Mouse (Mus musculus): Measurements from ENCODE around the gene Fank1. TPM values are rescaled to one million over a fixed set of nuclear protein-coding genes. Genes with fewer than 3 reads are reported as not detected.

The Fank1 gene
- polyA plus RNA-seq, 1 experiment from 2014 or later, result 2.8 TPM

GRCm38 (mm10) chr7:133748753-133749152, 27.9 kb upstream of the Fank1 start:
- ATAC-seq (ENCODE audit: low FRiP score), result no peak
- 79% methylated on average over 14 of the region's 14 CpGs for WGBS
- no peak overlapping the region for H3K4me2 ChIP-seq
- H3K4me1 ChIP-seq, result peaks cover 7% of the 10 kb centered on the region; the same call in 1 of the 2 replicates
- H3K27me3 ChIP-seq (replicated peaks), result no peaks in the 10 kb centered on the region
- H3K4me3 ChIP-seq (replicated peaks), result no peak overlapping the region
- no peaks in the 10 kb centered on the region for H3K9me3 ChIP-seq (replicated peaks)
- H3K27ac ChIP-seq (replicated peaks), result no peak overlapping the region
- peaks cover 10% of the 10 kb centered on the region for H3K36me3 ChIP-seq
- H3K9ac ChIP-seq (replicated peaks), result no peak overlapping the region

GRCm38 (mm10) chr7:133750666-133751065, 26.0 kb upstream of the Fank1 start:
- Histone ChIP-seq H3K4me2 (no peak overlapping the region), H3K27me3 (replicated peaks) (no peaks in the 10 kb centered on the region), H3K9me3 (replicated peaks) (no peaks in the 10 kb centered on the region), H3K36me3 (peaks cover 10% of the 10 kb centered on the region), H3K9ac (replicated peaks) (no peak overlapping the region), H3K4me1 (peaks cover 7% of the 10 kb centered on the region; the same call in 1 of the 2 replicates), H3K4me3 (replicated peaks) (no peak overlapping the region), H3K27ac (replicated peaks) (no peak overlapping the region)
- ATAC-seq (ENCODE audit: low FRiP score), result no peak
- 65% methylated on average over 5 of the region's 5 CpGs for WGBS

- WGBS, result 89% methylated on average over 5 of the region's 5 CpGs
- Histone ChIP-seq H3K4me2 (no peak overlapping the region), H3K27ac (replicated peaks) (no peak overlapping the region), H3K4me1 (peaks cover 7% of the 10 kb centered on the region; the same call in 1 of the 2 replicates), H3K27me3 (replicated peaks) (no peaks in the 10 kb centered on the region), H3K9ac (replicated peaks) (no peak overlapping the region), H3K4me3 (replicated peaks) (no peak overlapping the region), H3K36me3 (peaks cover 10% of the 10 kb centered on the region), H3K9me3 (replicated peaks) (no peaks in the 10 kb centered on the region)
- no peak for ATAC-seq (ENCODE audit: low FRiP score)
Measured at GRCm38 (mm10) chr7:133751163-133751562, 25.5 kb upstream of the Fank1 start.

GRCm38 (mm10) chr7:133757961-133758455, 18.7 kb upstream of the Fank1 start:
- Histone ChIP-seq H3K27ac (replicated peaks) (no peak overlapping the region), H3K4me1 (peaks cover 14% of the 10 kb centered on the region), H3K9me3 (replicated peaks) (no peaks in the 10 kb centered on the region), H3K9ac (replicated peaks) (no peak overlapping the region), H3K27me3 (replicated peaks) (no peaks in the 10 kb centered on the region), H3K4me2 (no peak overlapping the region), H3K4me3 (replicated peaks) (no peak overlapping the region), H3K36me3 (no peaks in the 10 kb centered on the region)
- WGBS, result 39% methylated on average over 5 of the region's 5 CpGs
- no peak for ATAC-seq (ENCODE audit: low FRiP score)

- Histone ChIP-seq H3K4me2 (no peak overlapping the region), H3K9me3 (replicated peaks) (no peaks in the 10 kb centered on the region), H3K27ac (replicated peaks) (no peak overlapping the region), H3K9ac (replicated peaks) (no peak overlapping the region), H3K4me1 (peaks cover 14% of the 10 kb centered on the region), H3K27me3 (replicated peaks) (no peaks in the 10 kb centered on the region), H3K36me3 (no peaks in the 10 kb centered on the region), H3K4me3 (replicated peaks) (no peak overlapping the region)
- ATAC-seq (ENCODE audit: low FRiP score), result no peak
- WGBS, result 95% methylated on average over 5 of the region's 5 CpGs
Measured at GRCm38 (mm10) chr7:133758716-133759115, 17.9 kb upstream of the Fank1 start.

GRCm38 (mm10) chr7:133759611-133760353, 16.9 kb upstream of the Fank1 start:
- ATAC-seq (ENCODE audit: low FRiP score), result peak; percentile 68; the same call in 1 of the 2 replicates
- Histone ChIP-seq H3K4me1 (peaks cover 17% of the 10 kb centered on the region), H3K4me2 (peak overlapping the region; percentile 42), H3K27ac (replicated peaks) (peak overlapping the region; percentile 42; the same call in 1 of the 2 replicates), H3K27me3 (replicated peaks) (no peaks in the 10 kb centered on the region), H3K36me3 (no peaks in the 10 kb centered on the region), H3K9me3 (replicated peaks) (no peaks in the 10 kb centered on the region), H3K4me3 (replicated peaks) (no peak overlapping the region), H3K9ac (replicated peaks) (no peak overlapping the region)
- 7% methylated on average over 27 of the region's 27 CpGs for WGBS

GRCm38 (mm10) chr7:133762696-133763095, 14.0 kb upstream of the Fank1 start:
- Histone ChIP-seq H3K4me1 (peaks cover 26% of the 10 kb centered on the region), H3K4me2 (no peak overlapping the region), H3K27ac (replicated peaks) (no peak overlapping the region), H3K4me3 (replicated peaks) (no peak overlapping the region), H3K9me3 (replicated peaks) (no peaks in the 10 kb centered on the region), H3K9ac (replicated peaks) (no peak overlapping the region), H3K27me3 (replicated peaks) (no peaks in the 10 kb centered on the region), H3K36me3 (no peaks in the 10 kb centered on the region)
- 87% methylated on average over 6 of the region's 6 CpGs for WGBS
- no peak for ATAC-seq (ENCODE audit: low FRiP score)

- WGBS, result 65% methylated on average over 2 of the region's 2 CpGs
Measured at GRCm38 (mm10) chr7:133764425-133764824, 12.2 kb upstream of the Fank1 start.

GRCm38 (mm10) chr7:133765240-133765848, 11.3 kb upstream of the Fank1 start:
- WGBS, result 61% methylated on average over 10 of the region's 10 CpGs
- Histone ChIP-seq H3K9me3 (replicated peaks) (no peaks in the 10 kb centered on the region), H3K36me3 (no peaks in the 10 kb centered on the region), H3K4me3 (replicated peaks) (no peak overlapping the region), H3K4me1 (peaks cover 21% of the 10 kb centered on the region), H3K9ac (replicated peaks) (no peak overlapping the region), H3K27ac (replicated peaks) (peak overlapping the region; percentile 75), H3K4me2 (no peak overlapping the region), H3K27me3 (replicated peaks) (no peaks in the 10 kb centered on the region)
- peak; percentile 28 for ATAC-seq (ENCODE audit: low FRiP score)

More at GRCm38 (mm10) chr7:133764425-133764824, 12.2 kb upstream of the Fank1 start:
- H3K27me3 ChIP-seq (replicated peaks), result no peaks in the 10 kb centered on the region
- H3K36me3 ChIP-seq, result no peaks in the 10 kb centered on the region
- H3K9me3 ChIP-seq (replicated peaks), result no peaks in the 10 kb centered on the region
- H3K4me3 ChIP-seq (replicated peaks), result no peak overlapping the region
- no peak overlapping the region for H3K9ac ChIP-seq (replicated peaks)
- peaks cover 30% of the 10 kb centered on the region for H3K4me1 ChIP-seq
- no peak overlapping the region for H3K4me2 ChIP-seq
- ATAC-seq (ENCODE audit: low FRiP score), result no peak
- H3K27ac ChIP-seq (replicated peaks), result peak overlapping the region; percentile 75; the same call in 1 of the 2 replicates

DNA sequence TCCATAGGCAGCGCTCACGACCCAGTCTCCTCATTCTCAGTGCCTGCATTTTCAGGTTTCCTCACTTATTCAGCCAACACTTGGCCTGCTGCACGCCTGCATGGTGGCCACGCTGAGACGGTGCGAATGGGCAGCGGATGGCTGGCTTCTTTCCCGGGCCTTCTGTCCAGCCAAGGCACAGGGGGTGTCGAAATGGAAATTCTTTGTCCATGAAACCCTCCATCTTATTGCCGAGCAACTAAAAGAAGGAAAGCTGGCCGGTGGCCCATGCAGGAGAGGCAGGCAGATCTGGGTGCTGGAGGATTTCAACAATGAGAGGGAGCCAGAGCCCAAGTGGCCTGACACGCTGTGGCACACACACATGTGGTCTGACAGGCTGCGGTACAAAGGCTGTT, 10.8 kb upstream of the Fank1 start:
- 55% methylated on average over 13 of the region's 13 CpGs for WGBS
- no peaks in the 10 kb centered on the region for H3K36me3 ChIP-seq
- H3K9me3 ChIP-seq (replicated peaks), result no peaks in the 10 kb centered on the region
- H3K27me3 ChIP-seq (replicated peaks), result no peaks in the 10 kb centered on the region
- no peak overlapping the region for H3K9ac ChIP-seq (replicated peaks)
- H3K4me2 ChIP-seq, result no peak overlapping the region
- peak overlapping the region; percentile 75 for H3K27ac ChIP-seq (replicated peaks)
- H3K4me1 ChIP-seq, result peaks cover 21% of the 10 kb centered on the region
- no peak overlapping the region for H3K4me3 ChIP-seq (replicated peaks)
- ATAC-seq (ENCODE audit: low FRiP score), result peak; percentile 68

DNA sequence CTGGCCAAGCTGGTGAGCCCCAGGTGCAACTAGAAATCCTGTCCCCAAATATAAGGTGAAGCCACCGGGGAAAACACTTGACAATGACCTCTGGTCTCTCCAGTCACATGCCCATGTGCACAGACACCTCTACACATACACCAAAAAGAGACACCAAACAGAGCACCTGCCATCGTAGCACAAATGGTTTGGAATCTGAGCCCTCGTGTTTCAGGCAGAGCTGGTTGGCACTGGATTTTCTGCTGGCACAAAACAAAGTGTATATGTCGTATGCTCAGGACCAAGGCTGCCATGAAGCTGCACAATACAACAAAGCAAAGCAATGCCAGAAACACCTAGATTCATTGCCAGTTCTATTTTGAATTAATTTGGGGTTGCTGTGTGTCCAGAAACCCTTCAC, 8.6 kb upstream of the Fank1 start:
- Histone ChIP-seq H3K9ac (replicated peaks) (no peak overlapping the region), H3K4me3 (replicated peaks) (no peak overlapping the region), H3K4me1 (peaks cover 21% of the 10 kb centered on the region), H3K27me3 (replicated peaks) (no peaks in the 10 kb centered on the region), H3K9me3 (replicated peaks) (no peaks in the 10 kb centered on the region), H3K4me2 (no peak overlapping the region), H3K36me3 (no peaks in the 10 kb centered on the region), H3K27ac (replicated peaks) (peak overlapping the region; percentile 18; the same call in 1 of the 2 replicates)
- no peak for ATAC-seq (ENCODE audit: low FRiP score)
- WGBS, result 69% methylated on average over 4 of the region's 4 CpGs

- ATAC-seq (ENCODE audit: low FRiP score), result no peak
- 50% methylated on average over 5 of the region's 5 CpGs for WGBS
- Histone ChIP-seq H3K9ac (replicated peaks) (no peak overlapping the region), H3K27ac (replicated peaks) (0 out of 2 replicates have a peak overlapping the region, but pooled peaks have one; percentile 18), H3K36me3 (no peaks in the 10 kb centered on the region), H3K4me1 (peaks cover 21% of the 10 kb centered on the region), H3K4me2 (no peak overlapping the region), H3K9me3 (replicated peaks) (no peaks in the 10 kb centered on the region), H3K27me3 (replicated peaks) (no peaks in the 10 kb centered on the region), H3K4me3 (replicated peaks) (no peak overlapping the region)
Measured at GRCm38 (mm10) chr7:133768517-133768916, 8.1 kb upstream of the Fank1 start.

Measured in neural tube, embryonic 15.5 days (tissue).